Mouse (Mus musculus) adipocyte (in vitro differentiated cells): ENCODE data around the gene Cluh.
A peak's percentile ranks its signal among the peaks of the same experiment; 100 is the strongest.

Experiments used
- DNase-seq: peaks from one replicate; pipeline ENCODE4 v3.0.0-alpha.2; 2016; ENCODE audit warnings: low spot score

The Cluh gene

GRCm38 (mm10) chr11:74674713-74675112 is 25.4 kb downstream of the Cluh start:
- DNase-seq, result no peak

GRCm38 (mm10) chr11:74675156-74675555 is 25.9 kb downstream of the Cluh start:
- DNase-seq, result no peak

GRCm38 (mm10) chr11:74692151-74692550 is 42.9 kb downstream of the Cluh start:
- peak; percentile 70 for DNase-seq

GRCm38 (mm10) chr11:74699505-74699904 is 50.2 kb downstream of the Cluh start:
- DNase-seq, result no peak

GRCm38 (mm10) chr11:74704068-74704467 is 54.8 kb downstream of the Cluh start:
- no peak for DNase-seq

- no peak for DNase-seq
These were observed 59.5 kb downstream of the Cluh start for GRCm38 (mm10) chr11:74708781-74709180.

GRCm38 (mm10) chr11:74710671-74711070 is 61.4 kb downstream of the Cluh start:
- no peak for DNase-seq

GRCm38 (mm10) chr11:74715971-74716525 is 66.8 kb downstream of the Cluh start:
- DNase-seq, result peak; percentile 79
